Mouse (Mus musculus) liver, embryonic 16.5 days (tissue): ENCODE measurements around the gene Znhit1. TPM values are rescaled to one million over a fixed set of nuclear protein-coding genes. Genes with fewer than 3 reads are reported as not detected.
A peak's percentile ranks its signal among the peaks of the same experiment; 100 is the strongest.

Experiments
- ATAC-seq: fragments of 200-750 bp; cut with Nextera tagmentation; 2 replicates; pipeline ENCODE4 v1.8.0; 2017; ENCODE audit warnings: low read depth, mild to moderate bottlenecking, moderate number of reproducible peaks, moderate library complexity
- H3K27ac ChIP-seq: fragments of 300-500 bp; sonication (generic); 2 replicates; pipeline ENCODE4 v1.5.1; 2014; ENCODE audit warnings: mild to moderate bottlenecking, low read length
- H3K27me3 ChIP-seq: fragments of 300-500 bp; sonication (generic); 2 replicates; pipeline ENCODE4 v1.6.1; 2014; ENCODE audit warnings: low read depth, low read length, mixed read lengths; ENCODE audit not compliant: control insufficient read depth, insufficient read depth
- H3K36me3 ChIP-seq: fragments of 300-500 bp; sonication (generic); 2 replicates; pipeline ENCODE4 v1.6.1; 2014; ENCODE audit warnings: mild to moderate bottlenecking; ENCODE audit not compliant: control insufficient read depth, insufficient read depth
- H3K4me1 ChIP-seq: fragments of 300-500 bp; sonication (generic); 2 replicates; pipeline ENCODE4 v1.6.1; 2014; ENCODE audit warnings: low read depth, low read length, mixed read lengths; ENCODE audit not compliant: control insufficient read depth
- H3K4me2 ChIP-seq: fragments of 300-500 bp; sonication (generic); 2 replicates; pipeline ENCODE4 v1.6.1; 2014; ENCODE audit warnings: low read depth, low read length, mixed read lengths
- H3K4me3 ChIP-seq: fragments of 300-500 bp; sonication (generic); 2 replicates; pipeline ENCODE4 v1.5.1; 2014; ENCODE audit warnings: low read depth, mild to moderate bottlenecking, low read length
- H3K9ac ChIP-seq: fragments of 300-500 bp; sonication (generic); 2 replicates; pipeline ENCODE4 v1.6.1; 2014; ENCODE audit warnings: low read depth, low read length
- H3K9me3 ChIP-seq: fragments of 300-500 bp; sonication (generic); replicated peaks from 2 replicates; pipeline ENCODE4 v1.6.1; 2016; ENCODE audit warnings: low read length; ENCODE audit not compliant: control insufficient read depth
- WGBS: fragments of 180-500 bp; shearing (Covaris S2); extraction: QIAGEN DNeasy Blood & Tissue Kit; methylation state at CpG from one replicate; pipeline ENCODE4 v1.1.7; 2014; ENCODE audit not compliant: insufficient replicate concordance; 5-methylcytosine and 5-hydroxymethylcytosine counted together
- polyA plus RNA-seq: library from polyadenylated mRNA; unstranded; fragments of >200 nt; fragmentation: Nextera tagmentation; extraction: Ambion mirVana; gene quantifications from 2 replicates; pipeline ENCODE4 v1.2.1, GENCODE M21; 2015

Znhit1 gene
- polyA plus RNA-seq, 1 experiment from 2014 or later, result 52.2 TPM

- H3K27ac ChIP-seq, result no peak overlapping the region
- H3K4me1 ChIP-seq, result peaks cover 7% of the 10 kb centered on the region
- WGBS, result 41% methylated on average over 4 of the region's 5 CpGs
- no peaks in the 10 kb centered on the region for H3K9me3 ChIP-seq
- no peak overlapping the region for H3K4me2 ChIP-seq
- no peak for ATAC-seq
- no peaks in the 10 kb centered on the region for H3K27me3 ChIP-seq
- no peak overlapping the region for H3K9ac ChIP-seq
- no peaks in the 10 kb centered on the region; the same call in 1 of the 2 replicates for H3K36me3 ChIP-seq
- H3K4me3 ChIP-seq, result no peak overlapping the region
Measured at GRCm38 (mm10) chr5:136999449-136999848, 11.6 kb upstream of the Znhit1 start.

- H3K27me3 ChIP-seq, result no peaks in the 10 kb centered on the region
- no peak for ATAC-seq
- H3K4me3 ChIP-seq, result no peak overlapping the region
- no peak overlapping the region for H3K9ac ChIP-seq
- no peaks in the 10 kb centered on the region for H3K9me3 ChIP-seq
- WGBS, result 85% methylated on average over 6 of the region's 6 CpGs
- H3K36me3 ChIP-seq, result no peaks in the 10 kb centered on the region; the same call in none of the 2 replicates
- H3K27ac ChIP-seq, result no peak overlapping the region
- no peak overlapping the region for H3K4me2 ChIP-seq
- peaks cover 15% of the 10 kb centered on the region for H3K4me1 ChIP-seq
Measured at GRCm38 (mm10) chr5:136989801-136990200, 2.0 kb upstream of the Znhit1 start.

- peak overlapping the region; percentile 91 for H3K4me3 ChIP-seq
- WGBS, result 45% methylated on average over 6 of the region's 7 CpGs
- H3K9me3 ChIP-seq, result no peaks in the 10 kb centered on the region
- H3K4me2 ChIP-seq, result peak overlapping the region; percentile 94
- no peak overlapping the region for H3K27ac ChIP-seq
- no peaks in the 10 kb centered on the region; the same call in none of the 2 replicates for H3K36me3 ChIP-seq
- peak overlapping the region; percentile 94; the same call in 1 of the 2 replicates for H3K9ac ChIP-seq
- H3K4me1 ChIP-seq, result peaks cover 15% of the 10 kb centered on the region
- no peaks in the 10 kb centered on the region for H3K27me3 ChIP-seq
- ATAC-seq, result no peak
Measured at GRCm38 (mm10) chr5:136988420-136988819, 599 bp upstream of the Znhit1 start.

- under 1% methylated on average over 67 of the region's 67 CpGs for WGBS
- H3K4me3 ChIP-seq, result peak overlapping the region; percentile 91
Measured at GRCm38 (mm10) chr5:136987138-136987933, 485 bp downstream of the Znhit1 start.

GRCm38 (mm10) chr5:136986695-136987137, 1.1 kb downstream of the Znhit1 start, which contains the start of gene Plod3:
TSS of gene Plod3 (plus strand) at chr5:136987019.
- Histone ChIP-seq H3K4me1 (peaks cover 15% of the 10 kb centered on the region), H3K4me3 (peak within 1 kb of the TSS; percentile 91), H3K9me3 (no peaks in the 10 kb centered on the region), H3K36me3 (no peaks in the 10 kb centered on the region; the same call in none of the 2 replicates), H3K27me3 (no peaks in the 10 kb centered on the region), H3K27ac (peak within 1 kb of the TSS; percentile 93), H3K9ac (peak within 1 kb of the TSS; percentile 94), H3K4me2 (peak within 1 kb of the TSS; percentile 94)
- peak; percentile 95 for ATAC-seq
- under 1% methylated on average over 26 of the region's 26 CpGs for WGBS

More at GRCm38 (mm10) chr5:136987138-136987933, 485 bp downstream of the Znhit1 start:
- Histone ChIP-seq H3K9ac (peak overlapping the region; percentile 94), H3K9me3 (no peaks in the 10 kb centered on the region), H3K27ac (peak overlapping the region; percentile 93), H3K4me2 (peak overlapping the region; percentile 94), H3K27me3 (no peaks in the 10 kb centered on the region), H3K4me1 (peaks cover 15% of the 10 kb centered on the region), H3K36me3 (no peaks in the 10 kb centered on the region; the same call in none of the 2 replicates)
- ATAC-seq, result peak; percentile 73

- 66% methylated on average over 14 of the region's 14 CpGs for WGBS
- Histone ChIP-seq H3K4me1 (peaks cover 15% of the 10 kb centered on the region), H3K36me3 (no peaks in the 10 kb centered on the region; the same call in none of the 2 replicates), H3K9ac (no peak overlapping the region), H3K27ac (no peak overlapping the region), H3K9me3 (no peaks in the 10 kb centered on the region), H3K4me2 (no peak overlapping the region), H3K27me3 (no peaks in the 10 kb centered on the region), H3K4me3 (no peak overlapping the region)
- no peak for ATAC-seq
Measured at GRCm38 (mm10) chr5:136984828-136985227, 3.0 kb downstream of the Znhit1 start.

- WGBS, result 48% methylated on average over 13 of the region's 16 CpGs
- H3K27ac ChIP-seq, result no peak overlapping the region
- no peak for ATAC-seq
- H3K4me2 ChIP-seq, result no peak overlapping the region
- H3K9ac ChIP-seq, result no peak overlapping the region
- H3K27me3 ChIP-seq, result no peaks in the 10 kb centered on the region
- H3K9me3 ChIP-seq, result no peaks in the 10 kb centered on the region
- peaks cover 7% of the 10 kb centered on the region; the same call in 1 of the 2 replicates for H3K4me1 ChIP-seq
- no peak overlapping the region for H3K4me3 ChIP-seq
- no peaks in the 10 kb centered on the region; the same call in 1 of the 2 replicates for H3K36me3 ChIP-seq
Measured at GRCm38 (mm10) chr5:136982338-136982930, 5.4 kb downstream of the Znhit1 start.

- Histone ChIP-seq H3K9me3 (no peaks in the 10 kb centered on the region), H3K4me2 (no peak overlapping the region), H3K27me3 (no peaks in the 10 kb centered on the region), H3K36me3 (no peaks in the 10 kb centered on the region; the same call in 1 of the 2 replicates), H3K4me3 (no peak overlapping the region), H3K4me1 (peaks cover 2% of the 10 kb centered on the region; the same call in 1 of the 2 replicates), H3K27ac (no peak overlapping the region), H3K9ac (no peak overlapping the region)
- no peak for ATAC-seq
- 73% methylated on average over 8 of the region's 8 CpGs for whole genome bisulfite sequencing
Measured at GRCm38 (mm10) chr5:136980974-136981373, 6.8 kb downstream of the Znhit1 start.
